Mouse (Mus musculus) gastrocnemius, postnatal 4 days (tissue): ENCODE measurements around the gene Nr5a2. TPM values are rescaled to one million over a fixed set of nuclear protein-coding genes. Genes with fewer than 3 reads are reported as not detected.
"Not testable (repeated sequence)": the region's sequence is repeated elsewhere in the genome, so short reads cannot be mapped to it uniquely, and the experiment has no call there.

Experiments
- DNase-seq, 2 experiments: peaks; one replicate each; pipeline ENCODE4 v3.0.0; 2021 to 2022; ENCODE audit warnings: low spot score in 2 of 2, mixed read lengths in 2 of 2
- total RNA-seq, 2 experiments: library from RNA; stranded (reverse); gene quantifications; 2 replicates each; pipeline ENCODE4 v1.2.3; 2021

The Nr5a2 gene
- total RNA-seq, 2 experiments from 2014 or later: 2.6 to 3.9 TPM

GRCm38 (mm10) chr1:136846081-136846480, 114.2 kb downstream of the Nr5a2 start:
- DNase-seq: no peak

- DNase-seq: no peak
These were observed 114.9 kb downstream of the Nr5a2 start for GRCm38 (mm10) chr1:136845341-136845740.

- DNase-seq: no peak
These were observed 119.7 kb downstream of the Nr5a2 start for GRCm38 (mm10) chr1:136840512-136840911.

- DNase-seq: no peak
These were observed 121.0 kb downstream of the Nr5a2 start for GRCm38 (mm10) chr1:136839202-136839601.

- DNase-seq: no peak
These were observed 127.7 kb downstream of the Nr5a2 start for GRCm38 (mm10) chr1:136832305-136833152.

GRCm38 (mm10) chr1:136830992-136831391, 129.3 kb downstream of the Nr5a2 start:
- DNase-seq: no peak

- no peak for DNase-seq
These were observed 130.3 kb downstream of the Nr5a2 start for GRCm38 (mm10) chr1:136829931-136830330.

- DNase-seq: no peak
These were observed 136.4 kb downstream of the Nr5a2 start for GRCm38 (mm10) chr1:136823897-136824296.

- DNase-seq: no peak
These were observed 159.6 kb downstream of the Nr5a2 start for GRCm38 (mm10) chr1:136800625-136801024.

- DNase-seq: no peak
These were observed 163.7 kb downstream of the Nr5a2 start for GRCm38 (mm10) chr1:136796361-136797090.

- DNase-seq: not testable (repeated sequence)
These were observed 167.0 kb downstream of the Nr5a2 start for GRCm38 (mm10) chr1:136792957-136793883.
